Mouse (Mus musculus) G1E (cell line): Measurements from ENCODE around the gene Slc22a17.

ENCODE experiments used
- CTCF ChIP-seq: IDR thresholded peaks from 2 replicates; pipeline ENCODE4 v1.5.1; 2012; ENCODE audit warnings: low read depth, low read length, inconsistent platforms, mixed read lengths
- GATA2 ChIP-seq: IDR thresholded peaks from 2 replicates; pipeline ENCODE4 v1.6.1; 2012; ENCODE audit warnings: low read depth, low read length, inconsistent platforms, borderline replicate concordance
- TAL1 ChIP-seq: conservative IDR thresholded peaks from 2 replicates; pipeline ENCODE4 v1.6.1; 2012; ENCODE audit warnings: low read depth, low read length, inconsistent platforms, mixed read lengths

- TF ChIP-seq TAL1 (no peak), CTCF (no peak), GATA2 (no peak)
Measured at GRCm38 (mm10) chr14:54943971-54944370, 31.0 kb upstream of the Slc22a17 start.
